Mouse (Mus musculus) MEL (cell line): Measurements from ENCODE around the gene Abca12. TPM values are rescaled to one million over a fixed set of nuclear protein-coding genes. Genes with fewer than 3 reads are reported as not detected.

ENCODE experiments used
- DNase-seq: peaks from one replicate; pipeline ENCODE4 v3.0.0; 2011; ENCODE audit warnings: low read depth, low spot score
- H3K27ac ChIP-seq: 2 replicates; pipeline ENCODE4 v1.5.1; 2012; ENCODE audit warnings: low read depth, mild to moderate bottlenecking, control low read depth, low read length, moderate library complexity; ENCODE audit not compliant: control insufficient read depth
- H3K27me3 ChIP-seq, 2 experiments: fragments of 150-350 bp in 1 of 2; sonication (generic) in 1 of 2; 2 replicates each; pipeline ENCODE4 v1.6.1; 2012; ENCODE audit warnings: low read length in 2 of 2, mild to moderate bottlenecking in 2 of 2, improper control_type of control experiment in 1 of 2, moderate library complexity in 1 of 2; ENCODE audit not compliant: insufficient read depth in 2 of 2, control insufficient read depth in 1 of 2
- H3K36me3 ChIP-seq, 2 experiments: 2 replicates each; pipeline ENCODE4 v1.6.1; 2012 to 2014; ENCODE audit warnings: low read length in 2 of 2, improper control_type of control experiment in 1 of 2, inconsistent platforms in 1 of 2, mild to moderate bottlenecking in 1 of 2; ENCODE audit not compliant: insufficient read depth in 2 of 2, control insufficient read depth in 1 of 2
- H3K4me1 ChIP-seq, 2 experiments: fragments of 150-350 bp in 1 of 2; sonication (generic) in 1 of 2; 2 replicates each; pipeline ENCODE4 v1.6.1; 2012; ENCODE audit warnings: low read length in 2 of 2, improper control_type of control experiment in 1 of 2, mild to moderate bottlenecking in 1 of 2; ENCODE audit not compliant: insufficient read depth in 2 of 2, control insufficient read depth in 1 of 2
- H3K4me3 ChIP-seq, 2 experiments: fragments of 150-350 bp in 1 of 2; sonication (generic) in 1 of 2; 2 replicates each; pipeline ENCODE4 v1.5.1; 2012; ENCODE audit warnings: low read depth in 2 of 2, low read length in 2 of 2, mild to moderate bottlenecking in 2 of 2, moderate library complexity in 2 of 2, control low read depth in 1 of 2, improper control_type of control experiment in 1 of 2; ENCODE audit not compliant: control insufficient read depth in 1 of 2, insufficient read depth in 1 of 2
- H3K79me2 ChIP-seq: 2 replicates; pipeline ENCODE4 v1.6.1; 2012; ENCODE audit warnings: mild to moderate bottlenecking, low read length, moderate library complexity; ENCODE audit not compliant: control insufficient read depth, poor library complexity, insufficient read depth
- H3K9ac ChIP-seq: 2 replicates; pipeline ENCODE4 v1.6.1; 2012; ENCODE audit warnings: low read depth, mild to moderate bottlenecking, control low read depth, low read length, moderate library complexity; ENCODE audit not compliant: control insufficient read depth, poor library complexity, severe bottlenecking
- H3K9me3 ChIP-seq: fragments of 150-350 bp; sonication (generic); replicated peaks from 2 replicates; pipeline ENCODE4 v1.6.1; 2012; ENCODE audit warnings: mild to moderate bottlenecking, low read length, improper control_type of control experiment, moderate library complexity; ENCODE audit not compliant: insufficient read depth
- BHLHE40 ChIP-seq: IDR thresholded peaks from 2 replicates; pipeline ENCODE4 v1.6.1; 2012; ENCODE audit warnings: low read depth, mild to moderate bottlenecking, inconsistent platforms, low read length, improper control_type of control experiment, borderline replicate concordance
- E2F4 ChIP-seq: IDR thresholded peaks from 2 replicates; pipeline ENCODE4 v1.6.1; 2011; ENCODE audit warnings: low read depth, low read length, improper control_type of control experiment, borderline replicate concordance
- ELF1 ChIP-seq: IDR thresholded peaks from 2 replicates; pipeline ENCODE4 v1.6.1; 2014; ENCODE audit warnings: low read depth, mild to moderate bottlenecking, inconsistent platforms, low read length, improper control_type of control experiment, moderate library complexity
- EP300 ChIP-seq, 2 experiments: IDR thresholded peaks; 2 replicates each; pipeline ENCODE4 v1.6.1; 2011; ENCODE audit warnings: improper control_type of control experiment in 2 of 2, low read length in 2 of 2, low read depth in 1 of 2, mild to moderate bottlenecking in 1 of 2
- GABPA ChIP-seq: IDR thresholded peaks from 2 replicates; pipeline ENCODE4 v1.6.1; 2012; ENCODE audit warnings: low read depth, mild to moderate bottlenecking, inconsistent platforms, low read length, improper control_type of control experiment, moderate library complexity
- GATA1 ChIP-seq: IDR thresholded peaks from 2 replicates; pipeline ENCODE4 v1.6.1; 2011; ENCODE audit warnings: low read depth, low read length, improper control_type of control experiment
- HCFC1 ChIP-seq: IDR thresholded peaks from 2 replicates; pipeline ENCODE4 v1.6.1; 2012; ENCODE audit warnings: low read depth, mild to moderate bottlenecking, inconsistent platforms, low read length, improper control_type of control experiment, moderate library complexity
- JUND ChIP-seq: IDR thresholded peaks from 2 replicates; pipeline ENCODE4 v1.6.1; 2011; ENCODE audit warnings: low read depth, mild to moderate bottlenecking, improper control_type of control experiment, low read length
- KAT2A ChIP-seq: conservative IDR thresholded peaks from 2 replicates; pipeline ENCODE4 v1.6.1; 2012; ENCODE audit warnings: low read depth, low read length, improper control_type of control experiment, inconsistent platforms
- MAFK ChIP-seq: IDR thresholded peaks from 2 replicates; pipeline ENCODE4 v1.6.1; 2011; ENCODE audit warnings: low read depth, mild to moderate bottlenecking, low read length, improper control_type of control experiment, borderline replicate concordance
- MAZ ChIP-seq: IDR thresholded peaks from 2 replicates; pipeline ENCODE4 v1.6.1; 2012; ENCODE audit warnings: low read depth, mild to moderate bottlenecking, inconsistent platforms, low read length, improper control_type of control experiment
- MXI1 ChIP-seq: IDR thresholded peaks from 2 replicates; pipeline ENCODE4 v1.6.1; 2011; ENCODE audit warnings: mild to moderate bottlenecking, low read depth, low read length, improper control_type of control experiment
- MYC ChIP-seq: IDR thresholded peaks from 2 replicates; pipeline ENCODE4 v1.6.1; 2011; ENCODE audit warnings: low read depth, mild to moderate bottlenecking, low read length, improper control_type of control experiment, moderate library complexity
- NELFE ChIP-seq: IDR thresholded peaks from 2 replicates; pipeline ENCODE4 v1.6.1; 2011; ENCODE audit warnings: low read depth, low read length, improper control_type of control experiment
- POLR2A ChIP-seq, 2 experiments: IDR thresholded peaks; 2 replicates each; pipeline ENCODE4 v1.6.1; 2011 to 2012; ENCODE audit warnings: low read length in 2 of 2, mild to moderate bottlenecking in 2 of 2, control low read depth in 1 of 2, improper control_type of control experiment in 1 of 2, low read depth in 1 of 2, moderate library complexity in 1 of 2; ENCODE audit not compliant: control insufficient read depth in 1 of 2, insufficient read depth in 1 of 2, poor library complexity in 1 of 2
- RCOR1 ChIP-seq: IDR thresholded peaks from 2 replicates; pipeline ENCODE4 v1.6.1; 2012; ENCODE audit warnings: low read depth, mild to moderate bottlenecking, inconsistent platforms, low read length, improper control_type of control experiment
- SMC3 ChIP-seq: IDR thresholded peaks from 2 replicates; pipeline ENCODE4 v1.6.1; 2011; ENCODE audit warnings: low read depth, low read length, improper control_type of control experiment
- TBP ChIP-seq: IDR thresholded peaks from 2 replicates; pipeline ENCODE4 v1.8.0; 2011; ENCODE audit warnings: low read depth, low read length, improper control_type of control experiment
- TCF12 ChIP-seq: IDR thresholded peaks from 2 replicates; pipeline ENCODE4 v1.6.1; 2014; ENCODE audit warnings: low read depth, mild to moderate bottlenecking, inconsistent platforms, low read length, improper control_type of control experiment, moderate library complexity
- USF1 ChIP-seq: IDR thresholded peaks from 2 replicates; pipeline ENCODE4 v1.6.1; 2014; ENCODE audit warnings: low read depth, mild to moderate bottlenecking, inconsistent platforms, low read length, improper control_type of control experiment, moderate library complexity
- USF2 ChIP-seq, 2 experiments: IDR thresholded peaks; 2 replicates each; pipeline ENCODE4 v1.6.1; 2011 to 2012; ENCODE audit warnings: improper control_type of control experiment in 2 of 2, low read length in 2 of 2, borderline replicate concordance in 1 of 2, inconsistent platforms in 1 of 2, low read depth in 1 of 2, mild to moderate bottlenecking in 1 of 2; ENCODE audit not compliant: insufficient read depth in 1 of 2
- ZC3H11A ChIP-seq: IDR thresholded peaks from 2 replicates; pipeline ENCODE4 v1.6.1; 2012; ENCODE audit warnings: low read depth, mild to moderate bottlenecking, inconsistent platforms, low read length, improper control_type of control experiment
- ZNF384 ChIP-seq: IDR thresholded peaks from 2 replicates; pipeline ENCODE4 v1.6.1; 2012; ENCODE audit warnings: low read depth, mild to moderate bottlenecking, inconsistent platforms, low read length, improper control_type of control experiment
- polyA plus RNA-seq, 2 experiments: library from polyadenylated mRNA; stranded (reverse) in 1 of 2; unstranded in 1 of 2; fragments of >175 nt in 1 of 2; fragments of >200 nt in 1 of 2; gene quantifications; 2 replicates each; pipeline versions ENCODE4 v1.2.1 to v1.2.4; 2012; ENCODE audit warnings: low replicate concordance in 2 of 2, low read depth in 1 of 2; ENCODE audit not compliant: insufficient read length in 2 of 2, insufficient read depth in 1 of 2, missing spikeins in 1 of 2
- total RNA-seq: library from RNA; depleted of rRNA; stranded (reverse); fragments of 300-350 nt; gene quantifications from 2 replicates; pipeline ENCODE4 v1.2.3, GENCODE M21; 2012

The Abca12 gene
- total and polyA plus RNA-seq, 3 experiments, result not detected

DNA sequence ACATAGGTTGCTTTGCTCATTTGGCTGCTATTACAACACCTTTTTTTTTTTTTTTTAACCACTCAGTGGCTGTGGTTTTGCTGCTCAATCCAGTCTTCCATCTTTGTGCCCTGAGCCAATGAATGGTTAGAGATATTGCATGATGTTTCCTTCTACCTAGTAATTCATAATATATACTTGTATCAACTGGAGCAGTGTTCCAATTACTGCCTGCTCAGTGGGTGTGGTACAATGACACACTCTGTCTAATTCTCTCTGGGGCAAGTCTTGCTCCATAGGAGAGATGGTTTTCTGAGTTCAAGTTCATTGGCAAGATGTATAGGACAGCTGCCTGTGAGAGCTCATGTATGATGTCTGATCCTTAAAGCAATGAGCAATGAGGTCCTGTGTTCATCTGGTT lies 44.4 kb downstream of the Abca12 start:
- no peak for DNase-seq
- H3K9me3 ChIP-seq, result no peaks in the 10 kb centered on the region
- H3K36me3 ChIP-seq, result no peaks in the 10 kb centered on the region
- H3K9ac ChIP-seq, result no peak overlapping the region
- H3K4me1 ChIP-seq, result no peaks in the 10 kb centered on the region
- no peak for TF ChIP-seq MXI1
- no peak for TF ChIP-seq NELFE
- TF ChIP-seq GATA1, result no peak
- no peak for TF ChIP-seq SMC3
- TF ChIP-seq KAT2A, result no peak
- TF ChIP-seq RCOR1, result no peak
- TF ChIP-seq TCF12, result no peak
- TF ChIP-seq ELF1, result no peak
- no peak for TF ChIP-seq ZNF384
- TF ChIP-seq TBP, result no peak
- TF ChIP-seq POLR2A (IDR thresholded peaks at IDR 0.05; ENCODE audit: control insufficient read depth in 1 of 2, insufficient read depth in 1 of 2, low read depth in 1 of 2, low read length in 2 of 2, poor library complexity in 1 of 2), result no peak
- TF ChIP-seq USF2 (IDR thresholded peaks at IDR 0.05; ENCODE audit: borderline replicate concordance in 1 of 2, insufficient read depth in 1 of 2, low read depth in 1 of 2, low read length in 2 of 2), result no peak
- no peak for TF ChIP-seq JUND
- no peak for TF ChIP-seq BHLHE40
- no peak for TF ChIP-seq HCFC1
- no peak for TF ChIP-seq MAZ
- TF ChIP-seq MYC, result no peak
- no peak for TF ChIP-seq MAFK
- no peak for TF ChIP-seq EP300 (IDR thresholded peaks at IDR 0.05; ENCODE audit: low read depth in 1 of 2, low read length in 2 of 2)
- no peak overlapping the region for H3K27ac ChIP-seq
- H3K79me2 ChIP-seq, result no peaks in the 10 kb centered on the region
- H3K27me3 ChIP-seq, result no peaks in the 10 kb centered on the region
- no peak overlapping the region for H3K4me3 ChIP-seq

DNA sequence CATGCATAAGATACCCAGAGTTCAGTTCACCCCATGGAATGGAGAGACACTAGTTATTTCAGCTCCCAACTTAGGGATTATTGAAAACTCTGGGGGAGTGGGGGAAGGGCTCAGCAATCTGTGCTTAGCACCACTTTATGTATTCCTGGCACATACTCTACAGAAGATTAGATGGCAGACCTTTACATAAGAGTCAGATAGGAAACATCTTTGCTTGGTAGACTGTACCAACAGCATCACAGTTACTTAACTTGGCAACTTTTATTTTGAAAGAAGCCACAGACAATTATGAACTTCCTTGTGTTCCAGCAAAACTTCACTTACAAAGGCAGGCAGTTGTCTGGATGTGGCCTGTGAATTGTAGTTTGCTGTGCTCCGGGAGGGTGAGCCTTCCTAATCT lies 46.9 kb downstream of the Abca12 start:
- no peak for TF ChIP-seq ELF1
- TF ChIP-seq RCOR1, result no peak
- TF ChIP-seq TBP, result no peak
- no peak for TF ChIP-seq E2F4
- TF ChIP-seq TCF12, result no peak
- TF ChIP-seq ZC3H11A, result no peak
- TF ChIP-seq GATA1, result no peak
- TF ChIP-seq USF1, result no peak
- TF ChIP-seq GABPA, result no peak
- no peak for TF ChIP-seq KAT2A
- no peak for TF ChIP-seq MYC
- TF ChIP-seq, all 39 proteins: peak for 0
- no peak overlapping the region for H3K9ac ChIP-seq
- H3K27ac ChIP-seq, result no peak overlapping the region
- DNase-seq, result no peak
- H3K4me1 ChIP-seq, result no peaks in the 10 kb centered on the region
- no peaks in the 10 kb centered on the region for H3K79me2 ChIP-seq
- H3K27me3 ChIP-seq, result no peaks in the 10 kb centered on the region
- H3K9me3 ChIP-seq, result no peaks in the 10 kb centered on the region
- H3K36me3 ChIP-seq, result no peaks in the 10 kb centered on the region
- H3K4me3 ChIP-seq, result no peak overlapping the region
